Mouse (Mus musculus) cerebellum, adult 9-10 months (tissue): Measurements from ENCODE around the gene Mrpl20.
A peak's percentile ranks its signal among the peaks of the same experiment; 100 is the strongest.

ENCODE experiments used
- DNase-seq: peaks from one replicate; pipeline ENCODE4 v3.0.0; 2022

The Mrpl20 gene

DNA sequence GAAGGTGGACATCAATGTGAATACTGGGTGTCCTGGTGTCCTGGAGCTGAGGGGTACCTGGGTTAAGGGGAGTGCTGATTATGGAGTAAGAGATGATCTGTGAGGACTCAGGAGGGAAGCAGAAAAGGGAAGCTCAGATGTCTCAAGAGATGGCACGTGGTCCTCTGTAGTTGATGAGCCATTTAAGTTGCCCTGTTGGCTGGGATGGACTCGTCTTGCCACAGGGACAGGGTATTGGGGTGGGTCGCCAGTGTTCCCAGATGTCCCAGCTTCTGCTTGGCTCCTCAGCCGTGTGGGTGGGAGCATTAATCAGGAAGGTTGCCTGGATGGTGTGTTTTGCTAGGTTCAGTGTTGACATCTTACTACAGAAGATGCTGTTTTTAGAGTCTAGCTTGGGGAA lies 30.6 kb downstream of the Mrpl20 start:
- DNase-seq = no peak

DNA sequence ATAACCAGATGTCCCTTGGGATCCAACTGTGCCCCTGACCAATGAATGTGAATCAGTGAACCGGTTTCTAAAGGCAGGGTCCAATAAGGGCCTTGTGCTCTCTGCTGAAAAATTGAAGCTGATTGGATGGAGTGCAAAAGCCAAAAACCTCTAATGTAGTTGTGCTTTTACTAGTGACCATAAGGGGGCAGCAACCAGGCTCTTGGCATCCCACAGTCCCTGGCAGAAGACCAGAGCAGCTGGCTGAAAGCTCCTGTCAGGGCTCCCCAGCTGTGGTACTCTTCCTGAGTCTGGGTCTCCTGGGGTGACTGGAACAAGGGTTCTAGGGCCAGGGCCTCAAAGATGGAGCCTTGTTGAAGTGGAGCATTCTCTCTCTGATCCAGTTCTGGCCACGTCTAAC lies 31.2 kb downstream of the Mrpl20 start:
- peak; percentile 77 for DNase-seq

GRCm38 (mm10) chr4:155837404-155838010 lies 34.8 kb downstream of the Mrpl20 start:
- no peak for DNase-seq

DNA sequence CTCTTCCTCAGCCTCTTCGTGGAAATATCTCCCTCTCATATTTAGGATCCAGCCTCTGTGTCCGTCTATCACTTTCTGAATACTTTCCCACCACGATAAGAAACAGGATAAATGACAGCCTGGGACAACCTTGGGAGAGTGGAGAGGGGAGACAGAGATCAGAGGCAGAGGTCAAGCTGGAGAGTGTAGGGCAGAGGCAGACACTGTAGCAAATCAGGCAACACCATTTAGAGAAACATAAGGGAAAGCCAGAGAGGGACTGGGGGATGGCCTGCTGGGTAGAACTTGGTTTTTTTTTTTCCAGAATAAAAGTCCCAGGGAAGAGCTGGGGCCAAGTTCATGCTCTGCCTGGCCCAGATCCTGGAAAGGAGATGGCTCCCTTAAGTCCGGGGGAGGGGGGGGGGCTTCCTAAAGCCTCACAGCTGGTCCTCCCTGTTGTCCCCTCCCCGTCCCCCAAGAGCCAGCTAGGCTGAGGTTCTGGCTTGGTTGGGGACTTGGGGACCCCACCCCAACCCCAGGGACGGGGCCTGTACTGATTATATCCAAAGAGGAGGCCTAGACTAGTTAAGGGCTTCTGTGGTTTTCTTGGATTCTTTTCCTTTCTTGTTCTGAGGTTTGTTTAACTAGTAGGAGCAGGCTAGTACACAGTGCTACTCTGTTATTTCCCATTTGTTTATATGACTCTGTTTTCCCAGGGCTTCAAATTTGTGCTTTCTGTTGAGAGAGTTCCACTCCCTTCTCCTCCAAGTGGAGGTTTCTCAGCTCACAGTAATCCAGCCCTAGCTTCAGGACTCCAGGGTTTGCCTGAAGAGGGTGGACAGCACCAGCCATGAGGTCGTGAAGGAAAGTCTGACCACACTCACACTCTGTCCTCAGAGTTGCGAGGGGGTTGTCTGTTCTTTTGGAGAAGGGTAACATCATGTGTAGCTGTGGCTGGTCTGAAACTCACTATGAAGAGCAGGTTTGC lies 35.8 kb downstream of the Mrpl20 start:
- DNase-seq = no peak

- DNase-seq = no peak
These were observed 36.8 kb downstream of the Mrpl20 start, which contains the start of gene Mxra8 for GRCm38 (mm10) chr4:155839483-155839910. TSS of gene Mxra8 (plus strand) at chr4:155839680.

- DNase-seq = no peak
These were observed 37.7 kb downstream of the Mrpl20 start for GRCm38 (mm10) chr4:155840076-155841002.

DNA sequence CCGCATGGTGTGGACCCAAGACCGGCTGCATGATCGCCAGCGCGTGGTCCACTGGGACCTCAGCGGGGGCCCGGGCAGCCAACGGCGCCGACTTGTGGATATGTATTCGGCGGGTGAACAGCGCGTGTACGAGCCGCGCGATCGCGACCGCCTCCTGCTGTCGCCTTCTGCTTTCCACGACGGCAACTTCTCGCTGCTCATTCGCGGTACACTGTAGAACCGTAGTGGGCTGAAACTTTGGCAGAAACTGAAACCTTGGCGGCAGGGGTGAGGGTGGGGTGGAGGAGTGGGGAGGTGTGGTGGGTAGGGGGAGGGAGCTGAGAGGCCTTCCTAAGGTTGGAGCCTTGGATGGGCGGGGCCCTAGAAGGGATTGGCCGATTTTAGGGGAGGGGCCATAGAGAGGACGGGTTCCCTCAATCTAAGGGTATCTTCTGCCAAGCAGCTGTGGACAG lies 38.4 kb downstream of the Mrpl20 start:
- DNase-seq = no peak

GRCm38 (mm10) chr4:155841651-155842270 lies 39.1 kb downstream of the Mrpl20 start:
- no peak for DNase-seq

DNA sequence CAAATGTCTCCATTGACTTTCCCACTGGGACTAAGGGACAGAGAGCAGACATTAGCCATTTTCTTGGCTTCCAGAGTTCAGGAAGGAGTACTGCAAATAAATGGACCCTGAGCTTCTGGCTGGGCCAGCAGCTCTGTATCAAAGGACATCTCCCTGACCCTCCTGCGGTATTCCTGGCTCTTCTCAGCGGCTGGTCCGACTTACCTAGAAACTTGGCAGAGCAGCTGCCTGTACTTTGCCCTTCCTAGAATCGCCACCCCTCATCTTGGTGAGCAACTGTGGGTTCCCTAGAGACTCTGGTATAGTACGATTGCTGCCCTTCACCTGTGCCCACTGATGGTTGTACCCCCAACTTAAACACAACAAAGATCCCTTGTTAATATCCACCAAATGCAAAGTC lies 40.6 kb downstream of the Mrpl20 start:
- DNase-seq = no peak

- DNase-seq = peak; percentile 91
These were observed 44.3 kb downstream of the Mrpl20 start, which contains the start of gene Dvl1 for GRCm38 (mm10) chr4:155846871-155847578. TSS of gene Dvl1 (plus strand) at chr4:155847402.

- peak; percentile 69 for DNase-seq
These were observed 45.1 kb downstream of the Mrpl20 start for GRCm38 (mm10) chr4:155847591-155848352.

GRCm38 (mm10) chr4:155848434-155849095 lies 45.9 kb downstream of the Mrpl20 start:
- DNase-seq = no peak

GRCm38 (mm10) chr4:155849391-155849790 lies 46.7 kb downstream of the Mrpl20 start:
- no peak for DNase-seq

DNA sequence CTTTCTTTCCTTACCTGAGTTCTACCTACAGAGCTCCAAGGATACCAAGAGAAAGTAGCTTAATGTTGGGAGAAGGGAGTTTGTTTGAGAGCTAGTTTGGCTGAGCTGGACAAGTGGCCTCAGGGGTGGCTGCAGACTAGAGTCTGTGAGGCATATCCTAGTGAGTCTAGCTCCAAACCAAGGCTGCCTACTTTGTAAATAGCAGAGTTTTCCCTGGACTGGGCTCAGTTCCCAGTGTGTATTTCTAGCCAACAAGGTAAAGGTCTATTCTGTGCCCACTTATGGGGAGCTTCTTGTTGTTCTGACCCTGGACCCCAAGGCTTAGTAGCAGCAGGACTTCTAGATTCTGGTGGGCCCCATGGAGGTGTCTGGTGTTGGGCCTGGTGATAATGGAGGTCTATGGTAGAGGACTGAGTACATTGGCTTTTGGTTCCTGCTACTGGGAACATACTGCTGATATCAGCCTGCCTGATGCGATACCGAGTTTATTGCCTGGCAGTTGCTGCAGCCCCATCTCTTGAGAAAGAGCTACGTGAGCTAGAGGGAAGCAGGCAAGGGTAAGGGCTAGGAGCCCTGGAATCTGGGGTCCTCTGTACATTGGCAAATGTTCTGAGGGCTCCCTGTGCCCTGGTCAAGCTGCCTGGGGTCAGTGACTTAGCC lies 47.2 kb downstream of the Mrpl20 start:
- DNase-seq = no peak

DNA sequence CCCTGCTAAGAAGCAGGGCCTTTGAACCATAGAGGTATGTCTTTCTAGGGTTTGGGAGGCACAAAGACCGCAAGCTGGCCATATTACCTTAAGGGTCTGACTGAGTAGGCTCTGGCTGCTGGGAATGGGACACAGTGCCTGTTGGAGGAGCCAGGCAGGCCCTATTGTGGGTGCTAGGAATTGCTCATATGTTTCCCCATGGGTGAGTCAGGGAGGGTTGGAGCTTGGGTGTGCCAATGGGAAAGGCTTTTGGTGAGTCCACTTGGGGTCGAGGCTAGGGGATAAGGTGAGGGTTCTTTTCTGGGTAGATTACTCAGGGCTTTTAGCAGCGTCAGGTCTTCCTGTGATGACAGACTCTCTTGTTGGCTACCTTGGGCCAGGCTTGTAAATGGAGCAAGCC lies 48.7 kb downstream of the Mrpl20 start:
- DNase-seq = no peak

DNA sequence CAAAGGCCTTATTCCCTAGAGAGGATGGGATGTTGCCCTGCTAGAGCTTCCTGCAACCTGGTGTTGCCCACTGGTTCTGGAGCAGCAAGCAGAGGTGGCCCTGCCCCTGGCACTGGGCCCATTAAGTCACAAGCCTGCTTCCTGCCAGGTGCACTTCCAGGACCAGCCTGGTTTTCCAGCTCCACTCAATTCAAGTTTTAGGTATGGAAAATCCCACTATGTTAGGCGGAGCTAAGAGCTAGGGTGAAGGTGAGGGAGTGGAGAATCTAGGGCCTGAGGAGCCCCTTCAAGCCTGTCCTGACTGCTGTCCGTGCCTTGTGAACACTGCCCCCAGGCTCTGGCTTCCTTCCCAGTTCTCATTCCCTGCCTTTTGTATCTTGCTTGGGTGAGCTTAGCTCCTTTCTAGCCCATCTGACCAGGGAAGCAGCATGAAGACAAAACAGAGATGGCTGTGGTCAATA lies 49.3 kb downstream of the Mrpl20 start:
- DNase-seq = peak; percentile 76

GRCm38 (mm10) chr4:155853421-155853820 lies 50.7 kb downstream of the Mrpl20 start:
- DNase-seq = no peak

GRCm38 (mm10) chr4:155854991-155855390 lies 52.3 kb downstream of the Mrpl20 start:
- DNase-seq = no peak

DNA sequence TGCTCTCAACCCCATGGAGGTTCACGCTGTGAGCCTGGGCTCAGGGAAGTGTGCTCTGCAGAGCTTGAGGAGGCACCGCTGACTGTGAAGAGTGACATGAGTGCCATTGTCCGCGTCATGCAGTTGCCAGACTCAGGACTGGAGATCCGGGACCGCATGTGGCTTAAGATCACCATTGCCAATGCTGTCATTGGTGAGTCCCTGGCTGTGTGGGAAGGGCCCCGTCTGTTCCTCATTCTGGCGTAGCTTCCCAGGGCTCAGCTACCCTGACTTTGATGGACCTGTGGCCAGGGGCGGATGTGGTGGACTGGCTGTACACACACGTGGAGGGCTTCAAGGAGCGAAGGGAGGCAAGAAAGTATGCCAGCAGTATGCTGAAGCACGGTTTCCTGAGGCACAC lies 53.4 kb downstream of the Mrpl20 start:
- DNase-seq = no peak

GRCm38 (mm10) chr4:155856881-155857280 lies 54.2 kb downstream of the Mrpl20 start:
- DNase-seq = no peak
